Mouse (Mus musculus): ENCODE measurements around the gene Dnah12.

GRCm38 (mm10) chr14:26913681-26914268 is 220.7 kb downstream of the Dnah12 start:
- TF ChIP-seq CTCF (IDR thresholded peaks at IDR 0.05; ENCODE audit: low read depth, low read length): no peak
- TF ChIP-seq POLR2A (IDR thresholded peaks at IDR 0.05; ENCODE audit: insufficient read depth, low read length): no peak

Data from ES-Bruce4 (cell line).